Comparison of ENCODE assay signal across 13 mouse cellular contexts in genomic region chr8:83300135-83300534, GRCm38 (mm10). TPM values are rescaled to one million over a fixed set of nuclear protein-coding genes. Genes with fewer than 3 reads are reported as not detected.
DNase-seq lines count a peak whose midpoint lies in the region; ATAC-seq and TF ChIP-seq lines count a peak whose summit lies in the region.
"Had no signal": no experiment of that assay in that cellular context is flagged by ENCODE, and none has a peak within 500 bp of the region (broad histone marks: within the 10 kb centered on the region; RNA-seq: fewer than 3 reads in every experiment).

No protein-coding gene starts in this region.

- no peak for DNase-seq in hindbrain, postnatal 0 days (ENCODE audit: low spot score)
- peak; percentile 20 for DNase-seq in 3T3-L1 (ENCODE audit: low read depth, low spot score)
- DNase-seq in G1E (ENCODE audit: low spot score): no peak
- DNase-seq in liver, postnatal 0 days: no peak
- DNase-seq in gastrocnemius, adult 18-20 months (ENCODE audit: low spot score): no peak
- DNase-seq in urinary bladder, postnatal 36 days (ENCODE audit: low spot score in 2 of 2): no peak
- DNase-seq in layer of hippocampus, postnatal 10 days (ENCODE audit: low spot score in 2 of 2): no peak
- DNase-seq: cerebellum, postnatal 10 days; kidney, postnatal 10 days; liver, embryonic 13.5 days had no signal

- H3K9ac ChIP-seq in hindbrain, postnatal 0 days (replicated peaks; ENCODE audit: low read length): no peak overlapping the region
- no peak overlapping the region for H3K9ac ChIP-seq in hindbrain, embryonic 16.5 days (ENCODE audit: low read depth, low read length)
- H3K9ac ChIP-seq in liver, postnatal 0 days (replicated peaks): no peak overlapping the region
- H3K9ac ChIP-seq: liver, embryonic 13.5 days had no signal

- no peaks in the 10 kb centered on the region for H3K9me3 ChIP-seq in hindbrain, postnatal 0 days (ENCODE audit: low read length)
- H3K9me3 ChIP-seq in hindbrain, embryonic 16.5 days (ENCODE audit: control insufficient read depth, low read length): no peaks in the 10 kb centered on the region
- H3K9me3 ChIP-seq in G1E (replicated peaks): no peaks in the 10 kb centered on the region; the same call in 1 of the 2 replicates
- H3K9me3 ChIP-seq in liver, postnatal 0 days (ENCODE audit: low read length): no peaks in the 10 kb centered on the region
- H3K9me3 ChIP-seq: liver, embryonic 13.5 days had no signal

- H3K27me3 ChIP-seq in hindbrain, postnatal 0 days (ENCODE audit: insufficient read depth, low read length): no peaks in the 10 kb centered on the region
- no peaks in the 10 kb centered on the region for H3K27me3 ChIP-seq in hindbrain, embryonic 16.5 days (replicated peaks; ENCODE audit: control insufficient read depth, insufficient read depth, low read length)
- peaks cover 1% of the 10 kb centered on the region; the same call in 1 of the 2 replicates for H3K27me3 ChIP-seq in G1E (ENCODE audit: insufficient read depth, low read length)
- no peaks in the 10 kb centered on the region for H3K27me3 ChIP-seq in liver, postnatal 0 days (ENCODE audit: insufficient read depth, low read length)

- no peak overlapping the region for H3K4me3 ChIP-seq in hindbrain, postnatal 0 days (ENCODE audit: low read length)
- no peak overlapping the region for H3K4me3 ChIP-seq in hindbrain, embryonic 16.5 days (ENCODE audit: low read length)
- no peak overlapping the region for H3K4me3 ChIP-seq in G1E (ENCODE audit: low read depth, low read length)
- no peak overlapping the region for H3K4me3 ChIP-seq in liver, postnatal 0 days (ENCODE audit: low read depth, low read length)
- H3K4me3 ChIP-seq: liver, embryonic 13.5 days; myocyte had no signal

- H3K4me2 ChIP-seq in hindbrain, postnatal 0 days (ENCODE audit: low read depth, low read length): no peak overlapping the region
- no peak overlapping the region for H3K4me2 ChIP-seq in hindbrain, embryonic 16.5 days (ENCODE audit: low read length)
- no peak overlapping the region for H3K4me2 ChIP-seq in liver, postnatal 0 days (ENCODE audit: low read depth, low read length)
- H3K4me2 ChIP-seq: heart, embryonic 11.5 days; liver, embryonic 13.5 days had no signal

- H3K4me1 ChIP-seq in hindbrain, postnatal 0 days (ENCODE audit: insufficient read depth, low read length): no peaks in the 10 kb centered on the region
- H3K4me1 ChIP-seq in hindbrain, embryonic 16.5 days (ENCODE audit: control insufficient read depth, insufficient read depth, low read depth, low read length): no peaks in the 10 kb centered on the region
- no peaks in the 10 kb centered on the region for H3K4me1 ChIP-seq in G1E (ENCODE audit: insufficient read depth, low read depth, low read length)
- no peaks in the 10 kb centered on the region for H3K4me1 ChIP-seq in liver, postnatal 0 days (ENCODE audit: insufficient read depth)
- H3K4me1 ChIP-seq: liver, embryonic 13.5 days had no signal

- 53% methylated on average over 1 of the region's 1 CpGs for WGBS in hindbrain, postnatal 0 days
- 65% methylated on average over 1 of the region's 1 CpGs for whole genome bisulfite sequencing in hindbrain, embryonic 16.5 days
- WGBS in liver, postnatal 0 days (ENCODE audit: insufficient replicate concordance): 52% methylated on average over 1 of the region's 1 CpGs

- no peak for TF ChIP-seq EP300 in liver, postnatal 0 days (IDR thresholded peaks at IDR 0.05; ENCODE audit: low read depth)

- no peak for ATAC-seq in hindbrain, postnatal 0 days
- ATAC-seq in hindbrain, embryonic 16.5 days: no peak
- no peak for ATAC-seq in G1E (ENCODE audit: extremely low read depth, insufficient number of reproducible peaks, low FRiP score, poor library complexity, severe bottlenecking)
- ATAC-seq in liver, postnatal 0 days: no peak

- no peaks in the 10 kb centered on the region for H3K36me3 ChIP-seq in hindbrain, postnatal 0 days (ENCODE audit: insufficient read depth, low read length)
- no peaks in the 10 kb centered on the region for H3K36me3 ChIP-seq in hindbrain, embryonic 16.5 days (ENCODE audit: control insufficient read depth, insufficient read depth, low read length)
- no peaks in the 10 kb centered on the region for H3K36me3 ChIP-seq in G1E (replicated peaks)
- H3K36me3 ChIP-seq in liver, postnatal 0 days (replicated peaks; ENCODE audit: insufficient read depth, low read length): no peaks in the 10 kb centered on the region
- H3K36me3 ChIP-seq: liver, embryonic 13.5 days had no signal

- no peak overlapping the region for H3K27ac ChIP-seq in hindbrain, postnatal 0 days
- H3K27ac ChIP-seq in hindbrain, embryonic 16.5 days (ENCODE audit: low read depth, low read length): no peak overlapping the region
- H3K27ac ChIP-seq in liver, postnatal 0 days (ENCODE audit: low read depth): no peak overlapping the region
- H3K27ac ChIP-seq: liver, embryonic 13.5 days had no signal

- TF ChIP-seq CTCF in hindbrain, postnatal 0 days (IDR thresholded peaks at IDR 0.05; ENCODE audit: low read depth): peak; percentile 22; the same call in 1 of the 2 replicates
- TF ChIP-seq CTCF in G1E (IDR thresholded peaks at IDR 0.05; ENCODE audit: low read depth, low read length): peak; percentile 40; the same call in 1 of the 2 replicates
- TF ChIP-seq CTCF in liver, postnatal 0 days (IDR thresholded peaks at IDR 0.05; ENCODE audit: low read depth): peak; percentile 65

RNA-seq across cellular contexts. Expression of gene Ucp1, which starts 10.0 kb away (rescaled TPM):
- total RNA-seq in hindbrain, postnatal 0 days (2014; rRNA removed): 0.29 and 0.31 TPM in 2 replicates
- 0.09 and 0.14 TPM in 2 replicates for polyA plus RNA-seq in hindbrain, postnatal 0 days (2015; fragmentation: Nextera tagmentation; extraction: Ambion mirVana)
- 0.12 and 0.21 TPM in 2 replicates for polyA plus RNA-seq in hindbrain, embryonic 16.5 days (2015; fragmentation: Nextera tagmentation; extraction: Ambion mirVana)
- total RNA-seq in G1E (2014; fragmentation: Nextera tagmentation) (not detected in 2 replicates), G1E (2017) (not detected in 2 replicates)
- polyA plus RNA-seq in G1E (2012): not detected in 2 replicates
- polyA plus RNA-seq in liver, postnatal 0 days (2015; fragmentation: Nextera tagmentation; extraction: Ambion mirVana): not detected in 2 replicates
- not detected for total RNA-seq in gastrocnemius, adult 18-20 months (2021)
- not detected for total RNA-seq in layer of hippocampus, postnatal 10 days (2021)
- polyA plus RNA-seq: heart, embryonic 11.5 days; liver, embryonic 13.5 days; myocyte had no signal

RNA-seq across cellular contexts. Expression of gene Elmod2, which starts 32.2 kb away (rescaled TPM):
- 13.7 and 14.4 TPM in 2 replicates for total RNA-seq in hindbrain, postnatal 0 days (2014; rRNA removed)
- 10.6 and 12.0 TPM in 2 replicates for polyA plus RNA-seq in hindbrain, postnatal 0 days (2015; fragmentation: Nextera tagmentation; extraction: Ambion mirVana)
- 18.5 and 21.6 TPM in 2 replicates for polyA plus RNA-seq in hindbrain, embryonic 16.5 days (2015; fragmentation: Nextera tagmentation; extraction: Ambion mirVana)
- total RNA-seq in G1E (2014; fragmentation: Nextera tagmentation): 25.6 and 28.8 TPM in 2 replicates
- 25.8 and 29.4 TPM in 2 replicates for total RNA-seq in G1E (2017)
- 0.22 and 0.38 TPM in 2 replicates for polyA plus RNA-seq in G1E (2012)
- polyA plus RNA-seq in liver, postnatal 0 days (2015; fragmentation: Nextera tagmentation; extraction: Ambion mirVana): 3.4 and 4.0 TPM in 2 replicates
- 1 to 10 TPM; 5.2 to 6.9 TPM for total RNA-seq in gastrocnemius, adult 18-20 months (2021)
- total RNA-seq in layer of hippocampus, postnatal 10 days (2021): 10 to 100 TPM; 15.1 to 16.0 TPM

RNA-seq across cellular contexts. Expression of gene Mgat4d, which starts 48.1 kb away (rescaled TPM):
- not detected in 2 replicates for total RNA-seq in hindbrain, postnatal 0 days (2014; rRNA removed)
- not detected in 2 replicates for polyA plus RNA-seq in hindbrain, postnatal 0 days (2015; fragmentation: Nextera tagmentation; extraction: Ambion mirVana)
- not detected in 2 replicates for polyA plus RNA-seq in hindbrain, embryonic 16.5 days (2015; fragmentation: Nextera tagmentation; extraction: Ambion mirVana)
- not detected in 2 replicates for total RNA-seq in G1E (2014; fragmentation: Nextera tagmentation)
- total RNA-seq in G1E (2017): not detected in 2 replicates
- not detected in 2 replicates for polyA plus RNA-seq in G1E (2012)
- polyA plus RNA-seq in liver, postnatal 0 days (2015; fragmentation: Nextera tagmentation; extraction: Ambion mirVana): not detected in 2 replicates
- total RNA-seq in gastrocnemius, adult 18-20 months (2021): not detected
- total RNA-seq in layer of hippocampus, postnatal 10 days (2021): not detected
- polyA plus RNA-seq: heart, embryonic 11.5 days; liver, embryonic 13.5 days; myocyte had no signal
